Mouse (Mus musculus) liver, adult 2 months (tissue): ENCODE results near the gene Scnm1. TPM values are rescaled to one million over a fixed set of nuclear protein-coding genes. Genes with fewer than 3 reads are reported as not detected.

ENCODE experiments used
- DNase-seq: peaks from one replicate; pipeline ENCODE4 v3.0.0-alpha.2; 2011; ENCODE audit warnings: low read depth, low spot score; ENCODE audit errors: extremely low read depth
- H3K27ac ChIP-seq: fragments of 200-500 bp; replicated peaks from 2 replicates; pipeline ENCODE4 v1.5.1; 2012; ENCODE audit warnings: low read depth, mild to moderate bottlenecking, control low read depth, inconsistent platforms, low read length; ENCODE audit not compliant: insufficient read depth
- H3K27me3 ChIP-seq: fragments of 200-500 bp; 2 replicates; pipeline ENCODE4 v1.6.1; 2012; ENCODE audit warnings: mild to moderate bottlenecking, moderate library complexity, low read length, inconsistent platforms; ENCODE audit not compliant: control insufficient read depth, insufficient read depth
- H3K36me3 ChIP-seq: fragments of 200-500 bp; 2 replicates; pipeline ENCODE4 v1.6.1; 2012; ENCODE audit warnings: low read length, inconsistent platforms; ENCODE audit not compliant: control insufficient read depth, insufficient read depth
- H3K4me1 ChIP-seq: fragments of 200-500 bp; 2 replicates; pipeline ENCODE4 v1.6.1; 2011; ENCODE audit warnings: low read length; ENCODE audit not compliant: control insufficient read depth, insufficient read depth
- H3K4me3 ChIP-seq: fragments of 200-500 bp; 2 replicates; pipeline ENCODE4 v1.5.1; 2011; ENCODE audit warnings: low read depth, mild to moderate bottlenecking, control low read depth, low read length, moderate library complexity; ENCODE audit not compliant: insufficient read depth
- H3K79me2 ChIP-seq: fragments of 200-500 bp; 2 replicates; pipeline ENCODE4 v1.6.1; 2012; ENCODE audit warnings: inconsistent platforms, mild to moderate bottlenecking, low read length, moderate library complexity; ENCODE audit not compliant: control insufficient read depth, insufficient read depth
- H3K9ac ChIP-seq: fragments of 200-500 bp; 2 replicates; pipeline ENCODE4 v1.6.1; 2012; ENCODE audit warnings: low read depth, mild to moderate bottlenecking, control low read depth, inconsistent platforms, low read length
- CTCF ChIP-seq: fragments of 200-500 bp; IDR thresholded peaks from 2 replicates; pipeline ENCODE4 v1.5.1; 2011; ENCODE audit warnings: low read depth, low read length, control low read depth
- POLR2A ChIP-seq: fragments of 200-500 bp; IDR thresholded peaks from 2 replicates; pipeline ENCODE4 v1.6.1; 2011; ENCODE audit warnings: low read length, control low read depth; ENCODE audit not compliant: insufficient read depth; ENCODE audit errors: extremely low read depth
- WGBS: fragments of 180-500 bp; shearing (Covaris S2); methylation state at CpG from one replicate; pipeline ENCODE4 v1.1.7; 2018; 5-methylcytosine and 5-hydroxymethylcytosine counted together
- polyA plus RNA-seq: library from polyadenylated mRNA; depleted of rRNA; stranded (reverse); fragments of >200 nt; gene quantifications from 2 replicates; pipeline ENCODE4 v1.2.3, GENCODE M21; 2012; rRNA removed
- total RNA-seq: library from RNA; depleted of rRNA; stranded (reverse); fragments of >200 nt; gene quantifications from 2 replicates; pipeline ENCODE4 v1.2.3, GENCODE M21; 2014; rRNA removed

The Scnm1 gene
- total RNA-seq (12.6 and 13.3 TPM in 2 replicates), polyA plus RNA-seq (15.2 and 17.7 TPM in 2 replicates)

GRCm38 (mm10) chr3:95133680-95134101 is at the start of gene Scnm1, which contains the start of gene Lysmd1:
TSS of gene Scnm1 (minus strand) at chr3:95134011.
TSS of gene Lysmd1 (plus strand) at chr3:95134088.
- Histone ChIP-seq H3K4me1 (peaks cover 10% of the 10 kb centered on the region; the same call in 1 of the 2 replicates), H3K27ac (peak within 1 kb of the TSS; percentile 80), H3K9ac (peak within 1 kb of the TSS; percentile 85), H3K4me3 (peak within 1 kb of the TSS; percentile 78), H3K79me2 (no peaks in the 10 kb centered on the region; the same call in 1 of the 2 replicates), H3K27me3 (no peaks in the 10 kb centered on the region), H3K36me3 (peaks cover 1% of the 10 kb centered on the region; the same call in 1 of the 2 replicates)
- under 1% methylated on average over 20 of the region's 20 CpGs for WGBS
- no peak; the same call in 1 of the 2 replicates for TF ChIP-seq CTCF
- TF ChIP-seq POLR2A, result no peak
- peak; percentile 95 for DNase-seq

GRCm38 (mm10) chr3:95181841-95182240 is 48.0 kb upstream of the Scnm1 start:
- WGBS, result 59% methylated on average over 1 of the region's 1 CpGs
- no peak overlapping the region for H3K9ac ChIP-seq
- no peak for DNase-seq
- no peak overlapping the region for H3K27ac ChIP-seq
- H3K36me3 ChIP-seq, result peaks cover 7% of the 10 kb centered on the region
- no peaks in the 10 kb centered on the region for H3K4me1 ChIP-seq
- H3K79me2 ChIP-seq, result no peaks in the 10 kb centered on the region
- H3K4me3 ChIP-seq, result no peak overlapping the region
- H3K27me3 ChIP-seq, result no peaks in the 10 kb centered on the region
- TF ChIP-seq POLR2A (no peak), CTCF (no peak)

- 51% methylated on average over 3 of the region's 3 CpGs for WGBS
- no peaks in the 10 kb centered on the region for H3K27me3 ChIP-seq
- no peak overlapping the region for H3K4me3 ChIP-seq
- TF ChIP-seq POLR2A, result no peak
- TF ChIP-seq CTCF, result no peak
- H3K79me2 ChIP-seq, result no peaks in the 10 kb centered on the region
- H3K9ac ChIP-seq, result no peak overlapping the region
- H3K36me3 ChIP-seq, result peaks cover 3% of the 10 kb centered on the region
- H3K27ac ChIP-seq, result no peak overlapping the region
- no peak for DNase-seq
- H3K4me1 ChIP-seq, result no peaks in the 10 kb centered on the region
These were observed 46.1 kb upstream of the Scnm1 start for GRCm38 (mm10) chr3:95179890-95180289.

- 93% methylated on average over 5 of the region's 5 CpGs for WGBS
- H3K36me3 ChIP-seq, result no peaks in the 10 kb centered on the region
- H3K9ac ChIP-seq, result no peak overlapping the region
- H3K27ac ChIP-seq, result no peak overlapping the region
- no peaks in the 10 kb centered on the region for H3K79me2 ChIP-seq
- peaks cover 2% of the 10 kb centered on the region; the same call in 1 of the 2 replicates for H3K4me1 ChIP-seq
- no peak overlapping the region for H3K4me3 ChIP-seq
- H3K27me3 ChIP-seq, result peaks cover 2% of the 10 kb centered on the region; the same call in 1 of the 2 replicates
- no peak for TF ChIP-seq POLR2A
- TF ChIP-seq CTCF, result no peak
- no peak for DNase-seq
These were observed 45.1 kb upstream of the Scnm1 start for GRCm38 (mm10) chr3:95178948-95179347.

- no peak overlapping the region for H3K27ac ChIP-seq
- DNase-seq, result no peak
- no peaks in the 10 kb centered on the region for H3K79me2 ChIP-seq
- 82% methylated on average over 6 of the region's 6 CpGs for WGBS
- no peak overlapping the region for H3K4me3 ChIP-seq
- TF ChIP-seq POLR2A (no peak), CTCF (no peak)
- peaks cover 13% of the 10 kb centered on the region for H3K27me3 ChIP-seq
- peaks cover 3% of the 10 kb centered on the region; the same call in 1 of the 2 replicates for H3K4me1 ChIP-seq
- no peak overlapping the region for H3K9ac ChIP-seq
- H3K36me3 ChIP-seq, result no peaks in the 10 kb centered on the region
These were observed 43.8 kb upstream of the Scnm1 start for GRCm38 (mm10) chr3:95177583-95177982.

GRCm38 (mm10) chr3:95176500-95176899 is 42.7 kb upstream of the Scnm1 start:
- no peak for DNase-seq
- 86% methylated on average over 3 of the region's 3 CpGs for WGBS
- Histone ChIP-seq H3K9ac (no peak overlapping the region), H3K4me3 (no peak overlapping the region), H3K27ac (no peak overlapping the region), H3K79me2 (no peaks in the 10 kb centered on the region), H3K4me1 (peaks cover 3% of the 10 kb centered on the region; the same call in 1 of the 2 replicates), H3K36me3 (no peaks in the 10 kb centered on the region), H3K27me3 (peaks cover 21% of the 10 kb centered on the region)
- TF ChIP-seq POLR2A (no peak), CTCF (no peak)
